Mouse (Mus musculus) adrenal gland, adult 8-10 months (tissue): ENCODE data around the gene Gm9745. TPM values are rescaled to one million over a fixed set of nuclear protein-coding genes. Genes with fewer than 3 reads are reported as not detected.
"Not testable (repeated sequence)": the region's sequence is repeated elsewhere in the genome, so short reads cannot be mapped to it uniquely, and the experiment has no call there.

Experiments
- DNase-seq: peaks from one replicate; pipeline ENCODE4 v3.0.0; 2022
- microRNA-seq, 2 experiments: library from miRNA; unstranded; fragments of <30 nt; microRNA quantifications; one replicate each; pipeline ENCODE4 v1.2.0; 2022
- total RNA-seq, 4 experiments: library from RNA; stranded (reverse); gene quantifications; 2 replicates each; pipeline ENCODE4 v1.2.4; 2022

The Gm9745 gene
- total RNA-seq, 4 experiments from 2014 or later = not detected

- not testable (repeated sequence) for DNase-seq
These were observed 42.0 kb downstream of the Gm9745 start for GRCm38 (mm10) chr13:8905986-8906385.

Small RNA genes lying within 50 kb of the gene (microRNA-seq; reads per million reads assigned to microRNA genes)
- 0 reads per million in 2 experiments for gene Gm22750

Other genes starting within 250 kb of the Gm9745 start
- 10 to 100 TPM; 44.7 to 54.1 (median 49.6) TPM for gene Wdr37, start 76.3 kb downstream of the Gm9745 start, total RNA-seq
- gene Idi1, start 62.7 kb downstream of the Gm9745 start, total RNA-seq = 10 to 100 TPM; 38.3 to 87.2 (median 74.2) TPM
- not detected for gene Idi2, start 4.6 kb upstream of the Gm9745 start, total RNA-seq
- 10 to 100 TPM; 54.3 to 63.3 (median 58.9) TPM for gene Gtpbp4, start 47.9 kb upstream of the Gm9745 start, total RNA-seq
- 10 to 100 TPM; 65.9 to 70.3 (median 67.2) TPM for gene Larp4b, start 145.7 kb upstream of the Gm9745 start, total RNA-seq